Mouse (Mus musculus) subcutaneous adipose tissue, adult 2 months (tissue): ENCODE results near the gene Evc2. TPM values are rescaled to one million over a fixed set of nuclear protein-coding genes. Genes with fewer than 3 reads are reported as not detected.

Source experiments
- polyA plus RNA-seq: library from polyadenylated mRNA; depleted of rRNA; stranded (reverse); fragments of >200 nt; gene quantifications from 2 replicates; pipeline ENCODE4 v1.2.3, GENCODE M21; 2012; ENCODE audit warnings: low replicate concordance; rRNA removed

The Evc2 gene
- 20.4 and 50.4 TPM in 2 replicates for polyA plus RNA-seq

GRCm38 (mm10) chr5:37338288-37338687, at the start of gene Evc2:
Evc2 (plus strand) TSS chr5:37338499.

GRCm38 (mm10) chr5:37336485-37337105, 1.7 kb upstream of the Evc2 start, which contains the start of gene Evc:
Evc (minus strand) TSS chr5:37336894.

Other genes with a start within 250 kb of the Evc2 start
- 0.50 and 3.3 TPM in 2 replicates for gene Crmp1, start 96.6 kb upstream of the Evc2 start, polyA plus RNA-seq
- 13.1 and 39.8 TPM in 2 replicates for gene Evc, start 1.6 kb upstream of the Evc2 start, polyA plus RNA-seq